Mouse (Mus musculus) heart, embryonic 14.5 days (tissue): ENCODE data around the gene Slc25a33. TPM values are rescaled to one million over a fixed set of nuclear protein-coding genes. Genes with fewer than 3 reads are reported as not detected.
"Not testable (repeated sequence)": the region's sequence is repeated elsewhere in the genome, so short reads cannot be mapped to it uniquely, and the experiment has no call there.

Source experiments
- ATAC-seq: fragments of 200-750 bp; cut with Nextera tagmentation; 2 replicates; pipeline ENCODE4 v1.8.0; 2017; ENCODE audit warnings: low read depth, moderate TSS enrichment; ENCODE audit not compliant: insufficient number of reproducible peaks, insufficient read depth, low FRiP score
- H3K27ac ChIP-seq, 2 experiments: fragments of 200-500 bp in 1 of 2; fragments of 300-500 bp in 1 of 2; sonication (generic) in 1 of 2; replicated peaks in 1 of 2; 2 replicates each; pipeline ENCODE4 v1.5.1; 2012 to 2014; ENCODE audit warnings: low read depth in 2 of 2, low read length in 2 of 2, control low read depth in 1 of 2, mild to moderate bottlenecking in 1 of 2, mixed read lengths in 1 of 2; ENCODE audit not compliant: control insufficient read depth in 1 of 2, insufficient read depth in 1 of 2
- H3K27me3 ChIP-seq: fragments of 300-500 bp; sonication (generic); 2 replicates; pipeline ENCODE4 v1.6.1; 2014; ENCODE audit warnings: mild to moderate bottlenecking, low read length, control low read depth; ENCODE audit not compliant: control insufficient read depth, insufficient read depth
- H3K36me3 ChIP-seq: fragments of 300-500 bp; sonication (generic); 2 replicates; pipeline ENCODE4 v1.6.1; 2014; ENCODE audit warnings: mild to moderate bottlenecking, control low read depth, low read length, mixed read lengths; ENCODE audit not compliant: control insufficient read depth, insufficient read depth
- H3K4me1 ChIP-seq, 2 experiments: fragments of 200-500 bp in 1 of 2; fragments of 300-500 bp in 1 of 2; sonication (generic) in 1 of 2; 2 replicates each; pipeline ENCODE4 v1.6.1; 2012 to 2014; ENCODE audit warnings: low read length in 2 of 2, control low read depth in 1 of 2, mixed read lengths in 1 of 2; ENCODE audit not compliant: control insufficient read depth in 2 of 2, insufficient read depth in 2 of 2
- H3K4me2 ChIP-seq: fragments of 300-500 bp; sonication (generic); 2 replicates; pipeline ENCODE4 v1.6.1; 2014; ENCODE audit warnings: mild to moderate bottlenecking, low read length
- H3K4me3 ChIP-seq, 2 experiments: fragments of 200-500 bp in 1 of 2; fragments of 300-500 bp in 1 of 2; sonication (generic) in 1 of 2; 2 replicates each; pipeline ENCODE4 v1.5.1; 2012 to 2014; ENCODE audit warnings: low read length in 2 of 2, mild to moderate bottlenecking in 2 of 2, control low read depth in 1 of 2, low read depth in 1 of 2, moderate library complexity in 1 of 2; ENCODE audit not compliant: control insufficient read depth in 1 of 2, insufficient read depth in 1 of 2
- H3K9ac ChIP-seq: fragments of 300-500 bp; sonication (generic); 2 replicates; pipeline ENCODE4 v1.6.1; 2014; ENCODE audit warnings: mild to moderate bottlenecking, low read length
- H3K9me3 ChIP-seq: fragments of 300-500 bp; sonication (generic); 2 replicates; pipeline ENCODE4 v1.6.1; 2016; ENCODE audit warnings: low read length, control low read depth; ENCODE audit not compliant: control insufficient read depth
- whole genome bisulfite sequencing: fragments of 180-500 bp; shearing (Covaris S2); extraction: QIAGEN DNeasy Blood & Tissue Kit; methylation state at CpG from one replicate; pipeline ENCODE4 v1.1.7; 2014; 5-methylcytosine and 5-hydroxymethylcytosine counted together
- polyA plus RNA-seq: library from polyadenylated mRNA; unstranded; fragments of >200 nt; fragmentation: Nextera tagmentation; extraction: Ambion mirVana; gene quantifications from 2 replicates; pipeline ENCODE4 v1.2.1, GENCODE M21; 2014

The Slc25a33 gene
- polyA plus RNA-seq, 1 experiment from 2014 or later: 5.9 TPM

- no peak overlapping the region for H3K4me3 ChIP-seq
- H3K27me3 ChIP-seq: 0 out of 2 replicates have a peak, but pooled peaks cover 2% of the 10 kb centered on the region
- ATAC-seq: no peak
- no peaks in the 10 kb centered on the region for H3K9me3 ChIP-seq
- no peak overlapping the region for H3K4me2 ChIP-seq
- no peak overlapping the region for H3K9ac ChIP-seq
- peaks cover 8 to 21% of the 10 kb centered on the region in 2 experiments for H3K4me1 ChIP-seq
- H3K27ac ChIP-seq: no peak overlapping the region
- 61% methylated on average over 7 of the region's 7 CpGs for WGBS
- H3K36me3 ChIP-seq: no peaks in the 10 kb centered on the region
Measured at GRCm38 (mm10) chr4:149775330-149775729, 1.3 kb upstream of the Slc25a33 start.

GRCm38 (mm10) chr4:149773408-149774093 lies 526 bp downstream of the Slc25a33 start:
- Histone ChIP-seq H3K9me3 (no peaks in the 10 kb centered on the region), H3K4me2 (peak overlapping the region; percentile 100), H3K4me1 (peaks cover 8 to 21% of the 10 kb centered on the region in 2 experiments), H3K36me3 (no peaks in the 10 kb centered on the region), H3K9ac (peak overlapping the region; percentile 81), H3K27ac (peak overlapping the region; percentile 12 to 67; a peak in 3 of 4 replicates), H3K4me3 (peak overlapping the region; percentile 69 to 74), H3K27me3 (0 out of 2 replicates have a peak, but pooled peaks cover 2% of the 10 kb centered on the region)
- peak; percentile 5 for ATAC-seq
- under 1% methylated on average over 53 of the region's 65 CpGs for WGBS

- Histone ChIP-seq H3K4me3 (no peak overlapping the region), H3K36me3 (no peaks in the 10 kb centered on the region), H3K27ac (no peak overlapping the region), H3K9ac (no peak overlapping the region), H3K4me2 (no peak overlapping the region), H3K4me1 (peaks cover 8 to 19% of the 10 kb centered on the region in 2 experiments), H3K9me3 (no peaks in the 10 kb centered on the region), H3K27me3 (0 out of 2 replicates have a peak, but pooled peaks cover 2% of the 10 kb centered on the region)
- 32% methylated on average over 2 of the region's 2 CpGs for WGBS
- no peak for ATAC-seq
Measured at GRCm38 (mm10) chr4:149772394-149772793, 1.7 kb downstream of the Slc25a33 start.

GRCm38 (mm10) chr4:149765201-149765600 lies 8.9 kb downstream of the Slc25a33 start:
- Histone ChIP-seq H3K9me3 (no peaks in the 10 kb centered on the region), H3K27me3 (no peaks in the 10 kb centered on the region), H3K36me3 (no peaks in the 10 kb centered on the region), H3K4me2 (no peak overlapping the region), H3K27ac (no peak overlapping the region), H3K9ac (no peak overlapping the region), H3K4me3 (no peak overlapping the region), H3K4me1 (no peaks in the 10 kb centered on the region)
- no peak for ATAC-seq
- 84% methylated on average over 5 of the region's 5 CpGs for WGBS

GRCm38 (mm10) chr4:149763335-149763734 lies 10.7 kb downstream of the Slc25a33 start:
- H3K27ac ChIP-seq: no peak overlapping the region
- H3K27me3 ChIP-seq: no peaks in the 10 kb centered on the region
- no peaks in the 10 kb centered on the region for H3K9me3 ChIP-seq
- H3K9ac ChIP-seq: no peak overlapping the region
- ATAC-seq: no peak
- H3K36me3 ChIP-seq: no peaks in the 10 kb centered on the region
- no peak overlapping the region for H3K4me3 ChIP-seq
- no peak overlapping the region for H3K4me2 ChIP-seq
- 86% methylated on average over 2 of the region's 2 CpGs for WGBS
- no peaks in the 10 kb centered on the region for H3K4me1 ChIP-seq

GRCm38 (mm10) chr4:149759517-149759916 lies 14.6 kb downstream of the Slc25a33 start:
- H3K27me3 ChIP-seq: no peaks in the 10 kb centered on the region
- no peak overlapping the region for H3K27ac ChIP-seq
- H3K36me3 ChIP-seq: 0 out of 2 replicates have a peak, but pooled peaks cover 3% of the 10 kb centered on the region
- H3K4me1 ChIP-seq: no peaks in the 10 kb centered on the region
- WGBS: 75% methylated on average over 5 of the region's 5 CpGs
- no peak overlapping the region for H3K9ac ChIP-seq
- no peak overlapping the region for H3K4me3 ChIP-seq
- no peak overlapping the region for H3K4me2 ChIP-seq
- no peak for ATAC-seq
- no peaks in the 10 kb centered on the region for H3K9me3 ChIP-seq

GRCm38 (mm10) chr4:149758423-149758822 lies 15.7 kb downstream of the Slc25a33 start:
- no peak overlapping the region for H3K27ac ChIP-seq
- H3K9ac ChIP-seq: no peak overlapping the region
- no peaks in the 10 kb centered on the region for H3K4me1 ChIP-seq
- no peak overlapping the region for H3K4me2 ChIP-seq
- 0 out of 2 replicates have a peak, but pooled peaks cover 3% of the 10 kb centered on the region for H3K36me3 ChIP-seq
- no peaks in the 10 kb centered on the region for H3K9me3 ChIP-seq
- 85% methylated on average over 6 of the region's 6 CpGs for WGBS
- no peak for ATAC-seq
- H3K27me3 ChIP-seq: no peaks in the 10 kb centered on the region
- no peak overlapping the region for H3K4me3 ChIP-seq

GRCm38 (mm10) chr4:149756546-149756945 lies 17.5 kb downstream of the Slc25a33 start:
- H3K4me1 ChIP-seq, H3K36me3 ChIP-seq, H3K27me3 ChIP-seq, ATAC-seq, H3K4me3 ChIP-seq, H3K27ac ChIP-seq, H3K9ac ChIP-seq, H3K9me3 ChIP-seq, H3K4me2 ChIP-seq: not testable (repeated sequence)
- WGBS: 90% methylated on average over 7 of the region's 7 CpGs
